28 mouse cellular contexts compared by ENCODE assay signal in the genomic region with DNA sequence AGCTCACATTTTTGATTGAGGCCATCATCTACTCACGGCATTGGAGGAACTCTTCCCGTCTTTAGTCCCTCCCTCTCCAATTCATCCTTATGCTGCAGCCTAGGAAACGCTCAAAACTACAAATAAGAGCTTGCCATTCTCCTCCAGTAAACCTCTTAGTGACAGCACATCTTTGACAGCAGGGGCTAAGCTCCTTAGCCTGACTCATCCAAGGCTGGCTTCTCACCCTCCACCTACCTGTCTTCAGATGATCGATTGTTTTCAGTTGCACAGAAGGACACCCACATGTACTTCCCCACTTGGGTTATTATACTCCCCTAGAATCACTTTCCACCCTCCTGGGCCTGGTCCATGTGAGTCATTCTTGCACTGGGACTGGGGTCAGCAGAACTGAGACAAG.
DNase-seq lines count a peak whose midpoint lies in the region; ATAC-seq lines count a peak whose summit lies in the region.
"Had no signal": no experiment of that assay in that cellular context is flagged by ENCODE, and none has a peak within 500 bp of the region (broad histone marks: within the 10 kb centered on the region; RNA-seq: fewer than 3 reads in every experiment).

No protein-coding gene starts in this region.

- DNase-seq in adrenal gland, adult 2 months, result peak; percentile 27
- no peak for DNase-seq in adrenal gland, adult 8-10 months
- no peak for DNase-seq in midbrain, embryonic 10.5 days (ENCODE audit: low spot score)
- peak; percentile 6 to 14 for DNase-seq in adrenal gland, postnatal 36 days
- peak; percentile 29 for DNase-seq in retina, postnatal 7 days (ENCODE audit: low read depth, low spot score)
- DNase-seq in cerebellum, adult 8-10 months, result no peak
- DNase-seq: cerebellum, adult 9-10 months; gastrocnemius, postnatal 25 days; heart, adult 18-20 months; heart, postnatal 14 days; kidney, postnatal 4 days; liver; lung, postnatal 36 days had no signal

- peaks cover 13% of the 10 kb centered on the region for H3K27me3 ChIP-seq in midbrain, embryonic 16.5 days (ENCODE audit: control insufficient read depth, insufficient read depth, low read depth, low read length)
- H3K27me3 ChIP-seq in midbrain, embryonic 10.5 days (ENCODE audit: low read depth, poor library complexity, severe bottlenecking), result peaks cover 94% of the 10 kb centered on the region
- H3K27me3 ChIP-seq: forebrain, embryonic 15.5 days had no signal

- H3K27ac ChIP-seq in midbrain, embryonic 16.5 days (ENCODE audit: low read length), result no peak overlapping the region
- H3K27ac ChIP-seq in midbrain, embryonic 10.5 days (replicated peaks), result no peak overlapping the region
- H3K27ac ChIP-seq: embryonic facial prominence, embryonic 15.5 days; forebrain, embryonic 15.5 days; heart, embryonic 13.5 days; hindbrain, embryonic 12.5 days; limb, embryonic 10.5 days; liver, embryonic 15.5 days; lung, embryonic 15.5 days; midbrain, embryonic 15.5 days; neural tube, embryonic 13.5 days; stomach, postnatal 0 days had no signal

- no peaks in the 10 kb centered on the region for H3K36me3 ChIP-seq in midbrain, embryonic 16.5 days (ENCODE audit: control insufficient read depth, insufficient read depth, low read length)
- H3K36me3 ChIP-seq in midbrain, embryonic 10.5 days, result no peaks in the 10 kb centered on the region
- H3K36me3 ChIP-seq: embryonic facial prominence, embryonic 15.5 days; forebrain, embryonic 15.5 days; heart, embryonic 13.5 days; hindbrain, embryonic 12.5 days; limb, embryonic 10.5 days; liver, embryonic 15.5 days; lung, embryonic 15.5 days; midbrain, embryonic 15.5 days; neural tube, embryonic 13.5 days had no signal

- H3K9ac ChIP-seq in midbrain, embryonic 16.5 days (ENCODE audit: low read depth, low read length), result no peak overlapping the region
- H3K9ac ChIP-seq: embryonic facial prominence, embryonic 15.5 days; forebrain, embryonic 15.5 days; heart, embryonic 13.5 days; hindbrain, embryonic 12.5 days; liver, embryonic 15.5 days; lung, embryonic 15.5 days; midbrain, embryonic 15.5 days; neural tube, embryonic 13.5 days had no signal

- H3K4me3 ChIP-seq in midbrain, embryonic 16.5 days (ENCODE audit: low read depth, low read length), result no peak overlapping the region
- no peak overlapping the region for H3K4me3 ChIP-seq in midbrain, embryonic 10.5 days
- H3K4me3 ChIP-seq: embryonic facial prominence, embryonic 15.5 days; forebrain, embryonic 15.5 days; heart, embryonic 13.5 days; hindbrain, embryonic 12.5 days; limb, embryonic 10.5 days; liver, embryonic 15.5 days; lung, embryonic 15.5 days; megakaryocyte, embryonic 14.5 days; midbrain, embryonic 15.5 days; myocyte; neural tube, embryonic 13.5 days had no signal

- H3K9me3 ChIP-seq in midbrain, embryonic 16.5 days (replicated peaks; ENCODE audit: control insufficient read depth, low read length, poor library complexity, severe bottlenecking), result no peaks in the 10 kb centered on the region
- H3K9me3 ChIP-seq in midbrain, embryonic 10.5 days (replicated peaks), result no peaks in the 10 kb centered on the region
- H3K9me3 ChIP-seq: embryonic facial prominence, embryonic 15.5 days; forebrain, embryonic 15.5 days; heart, embryonic 13.5 days; hindbrain, embryonic 12.5 days; limb, embryonic 10.5 days; liver, embryonic 15.5 days; lung, embryonic 15.5 days; megakaryocyte, embryonic 14.5 days; midbrain, embryonic 15.5 days; neural tube, embryonic 13.5 days had no signal

- ATAC-seq in midbrain, embryonic 16.5 days, result 0 out of 2 replicates have a peak, but pooled peaks have one; percentile 28
- no peak for ATAC-seq in CD4-positive, CD25-positive, alpha-beta regulatory T cell, adult 4 months
- ATAC-seq: forebrain, embryonic 15.5 days; intestine, postnatal 0 days; midbrain, embryonic 15.5 days had no signal

- WGBS in midbrain, embryonic 16.5 days, result 37% methylated on average over 4 of the region's 4 CpGs
- WGBS in midbrain, embryonic 10.5 days, result 57% methylated on average over 4 of the region's 4 CpGs

- no peaks in the 10 kb centered on the region for H3K4me1 ChIP-seq in midbrain, embryonic 16.5 days (ENCODE audit: control insufficient read depth, insufficient read depth, low read length)
- 0 out of 2 replicates have a peak, but pooled peaks cover 7% of the 10 kb centered on the region for H3K4me1 ChIP-seq in midbrain, embryonic 10.5 days
- H3K4me1 ChIP-seq: embryonic facial prominence, embryonic 15.5 days; forebrain, embryonic 15.5 days; hindbrain, embryonic 12.5 days; liver, embryonic 15.5 days; lung, embryonic 15.5 days; megakaryocyte, embryonic 14.5 days; midbrain, embryonic 15.5 days; neural tube, embryonic 13.5 days had no signal

- no peak overlapping the region for H3K4me2 ChIP-seq in midbrain, embryonic 16.5 days (ENCODE audit: low read length)
- H3K4me2 ChIP-seq: embryonic facial prominence, embryonic 15.5 days; forebrain, embryonic 15.5 days; heart, embryonic 13.5 days; hindbrain, embryonic 12.5 days; liver, embryonic 15.5 days; lung, embryonic 15.5 days; midbrain, embryonic 15.5 days; neural tube, embryonic 13.5 days had no signal

Comparison
In these comparisons a context has a peak if more than half of its experiments do, and no peak if none do; other contexts are left out.
1. DNase-seq: peak in adrenal gland, adult 2 months (single experiment), adrenal gland, postnatal 36 days (2 of 2) and retina, postnatal 7 days (single experiment); none in adrenal gland, adult 8-10 months (single experiment), midbrain, embryonic 10.5 days (single experiment) and cerebellum, adult 8-10 months (single experiment).